Mouse (Mus musculus): ENCODE measurements around the gene Ddx23.

Ddx23 gene

DNA sequence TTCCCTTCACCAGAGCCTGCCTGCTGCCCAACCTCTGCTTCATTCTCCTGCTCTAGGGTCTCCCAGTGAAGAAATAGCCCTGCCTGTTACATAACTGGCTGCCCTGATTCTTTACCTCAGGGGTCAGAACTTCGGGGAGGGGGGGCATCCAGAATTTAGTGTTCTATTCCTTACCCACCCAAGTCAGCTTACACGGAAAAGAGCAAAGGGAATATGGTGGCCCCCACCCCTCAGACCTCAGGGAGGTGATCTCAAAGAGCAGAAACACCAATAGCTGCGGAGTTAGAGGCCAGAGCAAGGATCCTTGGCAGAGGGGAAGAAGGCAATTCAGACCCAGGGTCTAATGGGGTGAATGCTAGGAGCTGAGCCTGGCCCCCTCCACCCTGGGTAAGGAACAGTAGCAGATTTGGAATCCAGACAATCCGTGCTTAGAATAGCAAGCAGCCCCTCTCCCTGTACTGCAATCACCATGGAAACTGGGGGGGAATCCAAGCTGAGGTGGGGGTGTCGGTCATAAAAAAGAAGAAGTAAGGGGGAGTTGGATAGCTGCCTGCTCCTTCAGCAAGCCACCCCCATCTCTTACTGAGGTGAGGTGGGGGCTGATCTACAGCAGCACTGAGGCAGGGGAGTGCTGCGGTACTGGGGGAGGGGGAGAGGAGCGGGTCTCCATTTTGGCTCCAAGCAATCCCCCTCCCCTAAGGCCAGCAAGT, 11.7 kb upstream of the Ddx23 start:
- no peak for DNase-seq (ENCODE audit: low spot score)

DNA sequence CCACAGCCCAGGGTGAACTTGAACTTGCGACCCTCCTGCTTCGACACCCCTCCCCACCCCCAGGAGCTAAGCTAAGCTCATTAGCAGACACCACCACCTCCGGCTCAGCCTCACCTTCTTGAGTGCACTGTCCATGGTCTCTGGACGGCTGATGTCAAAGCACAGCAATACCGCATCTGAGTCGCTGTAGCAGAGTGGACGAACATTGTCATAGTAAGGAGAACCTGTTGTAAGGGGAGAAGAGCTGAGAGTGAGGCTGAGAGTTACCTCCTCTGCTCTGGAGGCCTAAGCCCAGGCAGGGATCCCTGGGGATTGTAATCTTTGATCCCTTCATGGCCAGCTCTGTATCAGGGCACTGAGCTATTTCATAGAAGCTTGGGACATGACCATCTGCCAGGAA, 11.0 kb upstream of the Ddx23 start:
- no peak for DNase-seq (ENCODE audit: low spot score)

DNA sequence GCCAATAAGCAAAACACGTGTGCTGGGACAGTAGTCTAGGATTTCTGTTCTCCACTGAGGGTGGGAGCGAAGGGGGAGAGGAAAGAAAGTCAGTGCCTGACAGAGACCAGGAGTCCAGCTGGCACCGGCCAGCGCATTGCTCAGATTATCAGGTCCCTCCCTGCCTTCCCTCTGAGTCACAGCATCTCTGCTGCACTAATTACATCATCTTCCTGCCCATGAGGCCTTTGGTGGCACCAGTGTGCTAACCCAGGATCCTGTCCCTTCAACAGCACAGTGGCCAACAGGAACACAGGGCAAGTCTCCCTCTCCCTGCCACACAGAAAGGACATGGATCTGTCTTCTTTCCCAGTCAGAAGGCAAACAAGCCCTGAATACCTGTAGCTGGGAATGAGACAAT, 9.9 kb upstream of the Ddx23 start:
- DNase-seq (ENCODE audit: low spot score), result no peak

DNA sequence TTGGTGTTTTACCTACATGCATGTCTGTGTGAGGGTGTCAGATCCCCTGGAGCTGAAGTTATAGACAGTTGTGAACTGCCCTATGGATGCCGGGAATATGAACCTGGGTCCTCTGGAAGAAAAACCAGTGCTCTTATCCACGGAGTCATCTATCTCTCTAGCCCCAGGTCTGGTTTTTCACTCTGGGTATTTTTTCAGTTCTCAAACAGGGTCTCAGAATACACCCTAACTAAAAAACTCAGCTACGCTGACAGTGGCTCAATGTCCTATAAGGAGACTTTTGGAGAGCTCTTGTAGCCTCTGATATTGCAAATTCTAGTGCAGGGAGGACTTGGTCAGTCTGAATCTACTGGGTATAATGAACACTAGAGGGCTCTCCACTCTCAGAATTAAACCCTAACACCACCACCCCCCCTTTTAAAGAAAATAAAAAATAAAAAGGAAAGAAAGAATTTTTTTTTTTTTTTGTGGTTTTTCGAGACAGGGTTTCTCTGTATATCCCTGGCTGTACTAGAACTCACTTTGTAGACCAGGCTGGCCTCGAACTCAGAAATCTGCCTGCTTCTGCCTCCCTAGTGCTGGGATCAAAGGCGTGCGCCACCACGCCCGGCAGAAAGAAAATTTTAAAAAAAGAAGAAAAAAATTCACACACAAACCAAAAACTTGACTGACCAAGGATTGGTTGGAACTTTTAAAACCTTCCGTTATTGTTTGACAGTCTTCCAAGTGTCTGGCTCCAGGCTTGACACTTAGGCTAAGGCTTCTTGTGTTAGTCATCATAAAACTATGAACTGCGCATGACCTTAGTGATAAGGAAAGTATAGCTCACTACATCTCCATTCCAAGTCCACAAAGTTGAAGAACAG, 1.6 kb upstream of the Ddx23 start:
- no peak for DNase-seq (ENCODE audit: low spot score)

DNA sequence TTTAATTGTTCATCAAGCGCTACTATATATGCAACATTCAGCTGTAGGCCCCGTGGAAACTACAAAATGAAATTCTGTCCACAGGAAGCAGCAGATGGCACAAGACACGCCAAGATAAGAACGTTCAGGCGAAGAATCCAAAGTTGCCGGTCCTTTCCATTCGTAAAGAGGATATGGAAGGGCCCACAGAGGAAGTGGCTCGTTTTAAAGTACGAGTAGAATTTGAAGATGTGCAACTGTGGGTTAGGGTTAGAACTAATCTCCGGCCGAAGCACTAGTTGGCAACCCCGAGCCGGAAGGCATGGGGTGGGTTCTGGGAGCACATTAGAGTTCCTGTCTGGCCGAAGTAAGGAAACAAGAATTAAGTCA, 512 bp downstream of the Ddx23 start:
- no peak for DNase-seq (ENCODE audit: low spot score)

DNA sequence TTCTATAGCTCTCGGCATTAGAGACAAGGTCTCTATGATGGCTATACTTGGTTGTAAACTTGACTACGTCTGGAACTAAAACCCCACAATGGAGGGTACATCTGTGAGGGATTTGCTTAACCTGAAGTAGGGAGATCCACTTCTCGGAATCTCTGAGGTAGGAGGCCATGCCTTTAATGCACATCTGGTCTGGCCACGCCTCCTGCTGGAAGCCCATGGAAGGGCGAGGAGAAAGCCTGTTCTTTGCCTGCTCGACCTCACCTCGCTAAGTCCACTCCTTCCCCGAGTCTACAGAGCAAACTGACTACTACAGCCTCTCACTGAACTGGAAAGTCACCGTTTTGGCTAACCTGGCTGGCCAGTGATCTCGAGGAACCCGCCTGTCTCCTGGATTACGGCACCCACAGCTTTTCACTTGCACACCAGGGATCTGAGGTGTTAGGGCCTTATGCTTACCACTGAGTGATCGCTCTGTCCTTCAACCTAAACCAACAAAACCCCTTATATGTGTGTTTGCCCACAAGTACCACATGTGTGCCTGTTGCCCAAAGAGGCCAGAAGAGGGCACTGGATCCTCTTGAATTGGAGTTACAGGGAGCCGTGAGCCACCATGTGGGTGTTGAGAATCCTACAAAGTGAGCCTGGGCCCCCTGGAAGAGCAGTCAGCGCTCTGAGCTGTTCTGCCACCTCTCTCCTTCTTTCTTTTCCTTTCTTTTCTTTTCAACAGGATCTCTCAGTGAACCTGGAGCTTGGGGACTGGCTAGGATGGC, 5.5 kb downstream of the Ddx23 start:
- DNase-seq (ENCODE audit: low spot score), result no peak

DNA sequence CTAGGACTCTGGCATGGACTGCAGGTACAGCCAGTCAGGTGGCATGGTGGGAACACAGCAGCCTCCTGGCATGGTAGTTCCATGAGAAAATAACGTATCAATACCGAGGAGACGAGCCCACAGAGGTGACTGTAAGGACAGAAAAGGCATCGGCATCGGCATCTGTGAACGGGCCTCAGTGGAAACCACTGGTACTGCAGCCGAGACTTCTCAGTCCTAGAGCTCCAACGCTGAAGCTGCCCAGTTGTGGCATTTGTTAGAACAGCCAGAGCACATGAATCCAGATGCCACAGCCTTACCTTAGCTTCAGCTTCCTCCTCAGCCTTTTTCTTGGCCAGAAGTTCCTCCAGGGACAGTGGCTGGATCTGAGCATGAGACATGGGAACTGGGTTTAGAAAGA, 10.5 kb downstream of the Ddx23 start:
- no peak for DNase-seq (ENCODE audit: low spot score)

DNA sequence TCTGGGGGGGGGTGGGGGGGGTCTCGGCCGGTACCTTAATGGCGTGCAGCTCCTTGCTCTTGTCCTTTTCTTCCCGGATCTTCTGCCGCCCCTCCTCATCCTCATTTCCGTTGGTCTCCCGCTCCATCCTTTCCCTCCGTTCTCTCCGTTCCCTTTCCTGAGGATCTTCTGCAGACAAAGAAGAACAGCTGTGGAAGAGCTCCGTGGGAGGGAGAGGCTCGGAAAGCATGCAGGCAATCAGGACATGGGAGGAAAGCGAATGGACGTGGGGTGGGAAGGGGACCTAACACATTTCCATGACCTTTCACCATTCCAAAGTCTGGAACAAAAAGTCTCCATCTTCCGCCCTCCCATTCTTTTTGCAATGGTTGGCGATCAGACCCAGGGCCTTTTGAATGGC, 11.3 kb downstream of the Ddx23 start:
- DNase-seq (ENCODE audit: low spot score), result no peak

DNA sequence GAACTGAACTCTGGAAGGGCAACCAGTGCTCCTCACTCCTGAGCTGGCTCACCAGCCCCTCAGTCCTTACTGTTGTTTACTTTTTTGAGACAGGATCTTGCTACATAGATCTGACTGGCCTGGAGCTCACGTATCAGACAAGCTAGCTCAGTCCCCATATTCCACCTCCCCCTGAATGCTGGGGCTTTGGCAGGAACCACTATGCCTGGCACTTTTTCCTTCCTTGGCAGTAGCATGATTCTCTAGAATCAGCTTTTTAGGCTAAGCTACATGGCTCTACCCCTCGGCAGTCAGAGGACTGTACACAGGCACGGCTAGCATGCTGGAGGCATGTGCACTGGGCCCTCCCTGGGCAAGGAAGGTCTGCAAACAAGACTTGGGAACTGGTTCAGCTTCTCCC, 14.6 kb downstream of the Ddx23 start:
- DNase-seq (ENCODE audit: low spot score), result no peak

DNA sequence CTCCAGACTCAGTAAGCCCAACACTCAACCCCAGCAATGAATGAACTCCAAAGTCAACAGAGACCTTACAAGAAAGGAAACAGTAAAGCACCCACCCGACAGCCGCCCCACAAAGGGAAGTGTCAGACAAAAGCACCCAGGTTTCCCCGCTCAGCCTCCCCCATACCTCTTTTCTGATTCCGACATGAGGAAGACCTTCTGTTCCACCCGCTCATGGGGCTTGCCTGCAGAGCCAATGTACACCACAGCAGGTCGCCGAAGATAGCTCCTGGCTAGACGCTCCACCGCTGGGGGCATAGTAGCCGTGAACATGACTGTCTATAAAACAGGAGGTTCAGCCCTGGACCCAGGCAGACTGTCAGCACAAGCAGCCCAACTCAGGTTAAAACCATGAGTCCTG, 15.4 kb downstream of the Ddx23 start:
- no peak for DNase-seq (ENCODE audit: low spot score)

DNA sequence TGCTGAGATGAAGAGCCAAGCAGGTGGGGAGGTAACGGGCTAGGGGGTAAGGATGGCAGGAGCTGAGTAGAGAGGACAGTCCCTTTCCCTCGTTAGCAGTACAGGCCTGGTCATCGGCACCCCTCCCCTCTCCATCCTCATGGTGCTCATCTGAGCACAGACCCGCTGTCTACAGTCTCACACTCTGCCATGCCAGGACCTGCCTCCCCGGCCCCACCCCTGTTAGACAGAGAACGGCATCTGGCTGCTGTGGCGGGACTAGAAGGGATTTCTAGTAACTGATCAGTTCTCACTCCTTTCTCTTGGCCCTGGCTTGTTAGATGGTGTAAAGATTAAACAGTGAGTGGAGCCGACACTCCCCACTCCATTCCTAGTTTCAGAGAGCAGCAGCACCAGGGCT, 16.0 kb downstream of the Ddx23 start:
- no peak for DNase-seq (ENCODE audit: low spot score)

DNA sequence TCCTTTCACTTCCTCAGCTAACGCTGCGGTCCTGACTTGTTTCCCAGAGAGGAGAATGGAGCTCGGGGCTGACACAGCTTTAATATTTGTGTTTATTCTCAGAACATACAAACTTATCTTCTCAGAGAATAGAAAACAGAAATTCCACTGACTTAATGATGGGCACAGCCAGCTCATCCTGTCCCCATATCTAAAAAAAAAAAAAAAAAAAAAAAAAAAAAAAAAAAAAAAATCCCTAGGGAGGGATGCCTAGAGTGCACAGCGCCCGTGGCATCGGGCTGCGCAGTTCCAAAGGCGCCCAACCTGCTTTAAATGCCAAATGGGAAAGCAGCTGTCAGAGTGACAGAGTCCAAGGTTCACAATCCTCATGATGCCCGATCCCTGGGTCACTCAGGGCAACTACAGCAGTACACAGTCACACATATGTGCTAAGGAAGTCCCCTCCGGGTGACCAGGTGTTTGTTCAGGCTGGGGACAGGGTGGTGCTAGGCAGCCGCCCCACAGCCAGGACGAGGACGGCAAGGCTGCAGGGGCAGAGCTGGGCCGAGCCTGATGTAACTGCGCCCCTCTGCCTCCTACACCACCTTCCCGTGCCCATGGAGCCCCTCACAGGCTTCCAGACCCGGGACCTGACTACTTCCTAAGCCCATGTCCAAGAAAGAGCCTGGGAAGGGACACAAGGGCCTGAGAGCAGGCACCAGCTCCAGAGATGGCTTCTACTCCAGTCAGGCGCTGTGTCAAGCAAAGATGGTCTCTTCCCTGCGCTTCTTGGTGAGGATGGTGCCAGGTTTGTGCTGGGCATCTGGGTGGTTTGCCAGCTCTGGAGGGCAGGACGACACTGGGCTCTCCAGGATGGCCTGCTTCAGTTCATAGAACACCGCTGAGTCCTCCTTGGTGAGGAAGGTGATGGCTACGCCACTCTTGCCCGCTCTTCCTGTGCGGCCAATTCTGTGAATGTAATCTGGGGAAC, 17.4 kb downstream of the Ddx23 start:
- no peak for DNase-seq (ENCODE audit: low spot score)

DNA sequence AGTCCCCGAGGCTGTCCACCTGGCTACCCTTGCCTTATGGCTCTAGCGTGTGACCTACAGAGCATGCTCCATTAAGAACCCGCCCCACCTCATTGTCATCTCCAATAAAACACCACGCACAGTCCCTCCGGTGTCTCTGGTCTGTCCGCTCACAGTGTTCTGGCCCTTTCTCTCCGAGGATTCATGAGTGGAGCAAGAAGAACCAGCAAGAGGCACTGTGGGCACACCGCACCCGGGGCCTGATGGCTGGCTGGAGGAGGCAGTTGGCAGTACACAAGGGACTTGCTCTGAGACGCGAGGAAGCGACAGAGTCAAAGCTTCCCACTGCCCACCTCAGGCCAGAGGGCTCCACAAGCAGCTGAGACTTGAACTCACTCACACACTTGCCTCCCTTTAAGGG, 18.3 kb downstream of the Ddx23 start:
- no peak for DNase-seq (ENCODE audit: low spot score)

DNA sequence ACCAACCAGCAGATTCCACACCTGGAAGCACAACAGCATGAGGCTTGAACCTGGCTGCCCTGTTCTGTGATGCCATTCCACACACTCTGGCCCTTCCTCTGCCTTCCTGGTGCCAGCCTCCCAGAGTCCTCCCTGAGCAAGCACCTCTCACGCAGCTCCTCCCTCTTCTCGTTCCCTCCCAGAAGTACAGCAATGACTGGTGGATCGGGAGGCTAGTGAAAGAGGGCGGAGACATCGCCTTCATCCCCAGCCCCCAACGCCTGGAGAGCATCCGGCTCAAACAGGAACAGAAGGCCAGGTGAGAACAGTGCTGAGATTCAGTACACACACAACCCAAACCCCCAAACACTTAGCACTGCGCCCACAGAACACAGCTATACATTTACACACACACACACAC, 22.5 kb downstream of the Ddx23 start:
- no peak for DNase-seq (ENCODE audit: low spot score)

DNA sequence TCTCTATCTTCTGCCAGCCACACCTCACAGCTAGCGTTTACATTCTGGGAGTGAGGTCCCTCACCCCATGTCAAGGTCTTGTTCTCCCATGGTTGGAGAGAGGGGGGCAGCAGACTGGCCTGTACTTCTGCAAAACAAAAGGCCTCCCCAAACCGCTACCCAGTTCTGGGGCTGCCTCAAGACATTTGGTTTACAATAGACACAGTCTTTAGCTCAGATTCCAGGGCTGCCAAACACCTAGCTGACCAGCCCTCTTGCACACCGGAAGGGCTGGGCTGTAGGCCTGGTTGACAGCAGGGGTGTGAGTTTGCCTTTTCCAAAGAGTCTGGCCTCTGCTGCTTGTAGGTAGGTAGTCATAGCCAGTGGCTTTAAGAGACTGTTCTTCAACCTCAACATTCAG, 25.5 kb downstream of the Ddx23 start:
- no peak for DNase-seq (ENCODE audit: low spot score)

DNA sequence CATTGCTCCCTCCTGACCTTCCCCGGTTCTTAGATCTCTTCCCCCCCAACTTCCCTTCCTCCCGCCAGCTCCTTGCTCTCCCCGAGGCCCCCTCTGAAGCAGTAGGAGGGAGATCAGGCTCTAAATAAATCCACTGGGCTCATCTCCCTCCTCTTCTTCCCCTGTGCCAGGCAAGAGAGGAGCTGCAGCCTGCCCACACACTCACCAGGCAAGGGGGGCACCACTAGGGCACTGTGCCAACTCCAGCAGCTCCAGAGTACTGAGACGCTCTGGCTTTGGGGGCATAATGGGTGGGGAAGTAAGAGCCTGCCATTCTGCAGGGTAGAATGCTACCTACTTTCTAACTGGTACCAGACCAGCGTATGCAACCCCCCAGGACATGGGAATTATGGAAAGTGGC, 26.2 kb downstream of the Ddx23 start:
- DNase-seq (ENCODE audit: low spot score), result no peak

DNA sequence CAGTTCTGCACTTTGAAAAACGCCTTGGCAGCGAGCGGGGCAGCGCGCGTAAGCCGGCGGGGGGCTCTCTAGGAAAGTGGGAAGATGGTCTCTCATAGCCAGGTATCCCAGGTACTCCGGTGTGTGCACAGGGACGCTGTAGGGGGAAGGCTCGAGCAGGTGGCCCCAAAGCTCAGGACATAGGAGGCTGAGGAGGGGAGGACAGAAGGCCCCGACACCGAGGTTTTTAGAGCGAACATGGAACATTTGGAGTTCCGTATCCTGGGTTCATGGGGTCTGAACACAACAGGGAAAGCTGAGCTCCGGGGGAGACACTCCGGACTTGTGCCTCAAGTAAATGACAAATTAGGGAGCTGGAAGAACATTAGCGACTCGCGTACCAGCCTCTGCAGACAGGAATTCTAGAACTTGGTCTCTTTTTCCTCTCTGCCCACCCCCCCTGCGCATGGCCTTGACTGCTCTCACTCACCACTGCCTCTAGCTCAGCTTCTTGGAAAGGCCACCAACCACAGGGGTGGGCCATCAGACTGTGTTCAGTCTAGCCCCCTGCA, 27.3 kb downstream of the Ddx23 start:
- no peak for DNase-seq (ENCODE audit: low spot score)

DNA sequence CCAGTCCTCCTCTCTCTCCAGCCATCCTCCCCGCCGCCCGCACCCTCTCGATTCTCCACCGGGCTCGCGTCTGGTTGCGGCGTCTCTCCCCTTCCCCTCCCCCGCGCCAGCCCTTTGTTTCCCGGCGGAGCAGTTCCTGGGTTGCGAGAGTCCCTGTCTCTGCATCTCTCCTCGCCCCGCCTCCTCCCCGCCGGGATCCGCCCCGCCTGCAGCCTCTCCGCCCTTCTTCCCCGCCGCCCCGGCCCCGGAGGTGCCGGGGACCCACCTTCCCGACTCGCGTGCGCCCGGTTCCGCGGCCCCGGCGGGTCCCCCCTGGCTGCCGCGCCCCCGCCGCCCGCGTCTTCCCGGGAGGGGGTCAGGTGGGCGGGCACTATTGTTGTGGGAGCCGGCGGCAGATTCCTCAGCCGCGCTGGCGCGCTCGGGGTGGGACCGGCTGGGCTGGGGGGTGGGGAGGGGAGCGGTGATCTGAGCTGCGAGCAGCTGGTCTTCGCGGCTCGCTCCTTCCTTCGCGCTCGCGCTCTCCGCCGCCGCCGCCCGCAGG, 28.1 kb downstream of the Ddx23 start:
- DNase-seq (ENCODE audit: low spot score), result peak; percentile 71

DNA sequence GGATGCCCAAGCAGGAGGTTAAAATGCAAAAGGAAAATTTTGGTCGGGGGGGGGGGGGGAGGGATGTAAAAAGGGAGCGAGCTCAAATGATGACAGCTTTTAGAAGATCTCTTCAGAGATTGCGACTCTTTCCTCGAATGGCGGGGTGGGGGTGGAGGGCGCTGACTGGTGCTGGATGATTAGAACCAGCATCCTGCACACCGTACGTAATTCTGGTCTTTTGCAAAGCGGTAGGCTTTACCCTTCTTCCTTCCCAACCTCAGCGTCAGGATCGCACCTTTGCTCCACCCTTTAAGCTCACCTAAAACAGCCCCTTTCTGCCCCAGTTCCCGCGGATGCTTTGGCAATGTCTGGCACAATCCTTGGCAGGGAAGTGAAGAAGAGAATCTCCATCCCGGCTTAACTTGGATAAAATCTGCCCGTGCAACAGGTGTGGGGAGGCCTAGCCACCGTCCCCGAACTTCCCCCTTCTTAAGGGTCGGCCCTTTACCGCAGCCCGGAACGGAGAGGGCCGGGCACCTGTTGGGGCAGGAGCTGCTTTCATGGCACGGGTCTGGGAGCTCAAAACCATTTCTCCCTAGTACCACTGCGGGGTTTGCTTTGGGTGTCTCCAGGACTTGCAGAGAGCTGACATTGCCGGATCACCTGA, 28.7 kb downstream of the Ddx23 start:
- DNase-seq (ENCODE audit: low spot score), result no peak

DNA sequence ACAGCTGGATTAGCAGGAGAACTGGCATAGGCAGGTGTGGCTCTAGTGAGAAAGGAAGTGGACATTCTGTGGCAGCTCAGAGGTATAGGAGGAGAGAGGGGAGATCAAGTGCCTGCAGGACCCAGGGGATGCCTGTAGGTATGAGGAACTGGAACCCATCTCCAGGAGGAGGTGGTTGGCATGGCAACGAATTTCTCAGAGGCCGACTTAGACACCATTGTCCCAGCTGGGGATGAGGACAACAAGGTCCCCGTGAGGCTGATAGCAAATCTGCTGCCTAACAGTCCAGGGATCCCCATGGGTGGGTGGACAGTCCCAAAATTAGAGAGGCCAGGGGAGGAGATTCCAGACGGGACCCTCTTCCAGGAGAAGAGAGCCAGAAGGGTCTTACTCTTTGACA, 29.8 kb downstream of the Ddx23 start:
- no peak for DNase-seq (ENCODE audit: low spot score)

All from testis, postnatal 14 days (tissue).